Mouse (Mus musculus) gastrocnemius, adult 2 months (tissue): ENCODE measurements around the gene Angptl7. TPM values are rescaled to one million over a fixed set of nuclear protein-coding genes. Genes with fewer than 3 reads are reported as not detected.
A peak's percentile ranks its signal among the peaks of the same experiment; 100 is the strongest.

Experiments used
- DNase-seq: peaks from one replicate; pipeline ENCODE4 v3.0.0; 2022
- H3K27ac ChIP-seq: fragments of 200-600 bp; 2 replicates; pipeline ENCODE4 v1.8.1; 2022; ENCODE audit warnings: mild to moderate bottlenecking
- H3K4me3 ChIP-seq: fragments of 200-600 bp; 2 replicates; pipeline ENCODE4 v1.8.1; 2022; ENCODE audit warnings: mild to moderate bottlenecking, moderate library complexity
- CTCF ChIP-seq: fragments of 200-600 bp; IDR thresholded peaks from 2 replicates; pipeline ENCODE4 v1.8.1; 2022; ENCODE audit warnings: antibody characterized with exemption, mild to moderate bottlenecking, moderate library complexity
- intact Hi-C: fragments of 180-260 bp; cut with DNase I; formaldehyde crosslinking; loops from one replicate; pipeline ENCODE4 v1.15.1; 2025
- total RNA-seq, 2 experiments: library from RNA; stranded (reverse); gene quantifications; 2 replicates each; pipeline ENCODE4 v1.2.3; 2021

Gene Angptl7
- total RNA-seq, 2 experiments from 2014 or later, result 27.8 to 52.8 TPM

- H3K4me3 ChIP-seq, result no peak overlapping the region
- DNase-seq, result no peak
- H3K27ac ChIP-seq, result no peak overlapping the region
- intact Hi-C loops, result no loop called here
- no peak for TF ChIP-seq CTCF
Measured at GRCm38 (mm10) chr4:148484511-148484910, 15.7 kb downstream of the Angptl7 start.

GRCm38 (mm10) chr4:148481557-148482168 lies 18.6 kb downstream of the Angptl7 start:
- peak; percentile 1 for DNase-seq
- TF ChIP-seq CTCF, result no peak
- intact Hi-C loops, result no loop called here
- Histone ChIP-seq H3K4me3 (no peak overlapping the region), H3K27ac (no peak overlapping the region)

- intact Hi-C loops, result no loop called here
- no peak for TF ChIP-seq CTCF
Measured at GRCm38 (mm10) chr4:148480245-148480644, 20.0 kb downstream of the Angptl7 start.

GRCm38 (mm10) chr4:148473496-148473895 lies 26.8 kb downstream of the Angptl7 start:
- no peak for DNase-seq
- TF ChIP-seq CTCF, result no peak
- Histone ChIP-seq H3K27ac (no peak overlapping the region), H3K4me3 (no peak overlapping the region)
- intact Hi-C loops, result no loop called here

More at GRCm38 (mm10) chr4:148480245-148480644, 20.0 kb downstream of the Angptl7 start:
- no peak overlapping the region for H3K4me3 ChIP-seq
- no peak overlapping the region for H3K27ac ChIP-seq
- DNase-seq, result no peak

GRCm38 (mm10) chr4:148472436-148473174 lies 27.7 kb downstream of the Angptl7 start:
- intact Hi-C loops, result no loop called here
- TF ChIP-seq CTCF, result no peak
- no peak for DNase-seq
- Histone ChIP-seq H3K27ac (peak overlapping the region; percentile 40; the same call in 1 of the 2 replicates), H3K4me3 (no peak overlapping the region)

- no peak for TF ChIP-seq CTCF
- Histone ChIP-seq H3K27ac (no peak overlapping the region), H3K4me3 (no peak overlapping the region)
- DNase-seq, result no peak
- intact Hi-C loops, result no loop called here
Measured at GRCm38 (mm10) chr4:148471363-148471806, 28.9 kb downstream of the Angptl7 start.

- H3K27ac ChIP-seq, result no peak overlapping the region
- no peak overlapping the region for H3K4me3 ChIP-seq
- no peak for TF ChIP-seq CTCF
- DNase-seq, result no peak
- intact Hi-C loops, result no loop called here
Measured at GRCm38 (mm10) chr4:148469487-148470252, 30.6 kb downstream of the Angptl7 start.

GRCm38 (mm10) chr4:148468396-148468795 lies 31.9 kb downstream of the Angptl7 start:
- intact Hi-C loops, result no loop called here
- no peak for DNase-seq
- no peak for TF ChIP-seq CTCF
- Histone ChIP-seq H3K27ac (no peak overlapping the region), H3K4me3 (no peak overlapping the region)

- no peak overlapping the region for H3K4me3 ChIP-seq
- DNase-seq, result no peak
- intact Hi-C loops, result no loop called here
- TF ChIP-seq CTCF, result no peak
- H3K27ac ChIP-seq, result no peak overlapping the region
Measured at GRCm38 (mm10) chr4:148466511-148467079, 33.7 kb downstream of the Angptl7 start.

GRCm38 (mm10) chr4:148464869-148465268 lies 35.4 kb downstream of the Angptl7 start:
- Histone ChIP-seq H3K27ac (no peak overlapping the region), H3K4me3 (no peak overlapping the region)
- intact Hi-C loops, result no loop called here
- no peak for TF ChIP-seq CTCF
- no peak for DNase-seq

- H3K27ac ChIP-seq, result no peak overlapping the region
- DNase-seq, result no peak
- H3K4me3 ChIP-seq, result no peak overlapping the region
- intact Hi-C loops, result no loop called here
- TF ChIP-seq CTCF, result no peak
Measured at GRCm38 (mm10) chr4:148464301-148464700, 36.0 kb downstream of the Angptl7 start.

- no peak overlapping the region for H3K27ac ChIP-seq
- DNase-seq, result no peak
- no peak overlapping the region for H3K4me3 ChIP-seq
- intact Hi-C loops, result no loop called here
- peak; percentile 56 for TF ChIP-seq CTCF
Measured at GRCm38 (mm10) chr4:148463208-148463960, 36.9 kb downstream of the Angptl7 start.
